Mouse (Mus musculus): Measurements from ENCODE around the gene Diras2.

The Diras2 gene

DNA sequence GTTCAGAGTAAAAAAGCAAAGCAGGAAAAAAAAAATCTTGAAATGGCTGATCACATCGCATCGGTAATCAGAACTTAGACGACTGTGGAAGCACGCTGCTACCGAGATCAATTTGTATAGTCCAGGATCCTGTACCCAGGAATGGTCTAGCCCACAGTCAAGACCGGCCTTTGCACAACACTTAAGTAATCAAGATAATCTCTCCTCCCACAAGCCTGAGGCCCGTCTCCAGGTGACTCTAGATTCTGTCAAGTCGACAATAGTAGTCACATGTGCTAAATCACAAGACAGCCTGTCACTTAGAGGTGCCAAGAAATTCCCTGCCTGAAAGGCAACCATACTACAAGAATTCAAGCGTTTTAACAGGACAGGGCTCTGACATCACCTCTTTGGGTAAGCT is at the start of gene Diras2:
TSS of gene Diras2 (minus strand) at position 159 of the 400 bp plus-strand sequence.
- DNase-seq (ENCODE audit: low spot score in 2 of 2): no peak

DNA sequence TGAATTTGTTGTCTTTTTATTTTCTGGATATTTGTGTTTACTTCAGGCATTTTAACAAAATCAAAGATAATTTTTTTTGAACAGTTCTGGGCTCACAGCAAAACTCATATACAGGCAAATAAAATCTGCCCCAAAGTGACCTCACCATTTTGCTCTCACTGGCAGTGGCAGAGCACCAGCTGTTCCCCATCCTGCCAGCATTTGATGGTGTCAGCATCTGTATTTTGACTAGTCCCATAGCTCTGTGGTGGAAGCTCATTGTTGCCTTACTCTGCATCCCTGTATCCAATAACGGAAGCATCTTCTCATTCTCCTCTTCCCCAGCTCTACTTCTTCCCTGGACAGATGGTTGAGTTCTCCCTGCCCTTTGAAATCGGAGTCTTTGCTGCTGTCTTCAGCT is 47.7 kb upstream of the Diras2 start:
- no peak for DNase-seq (ENCODE audit: low spot score in 2 of 2)

DNA sequence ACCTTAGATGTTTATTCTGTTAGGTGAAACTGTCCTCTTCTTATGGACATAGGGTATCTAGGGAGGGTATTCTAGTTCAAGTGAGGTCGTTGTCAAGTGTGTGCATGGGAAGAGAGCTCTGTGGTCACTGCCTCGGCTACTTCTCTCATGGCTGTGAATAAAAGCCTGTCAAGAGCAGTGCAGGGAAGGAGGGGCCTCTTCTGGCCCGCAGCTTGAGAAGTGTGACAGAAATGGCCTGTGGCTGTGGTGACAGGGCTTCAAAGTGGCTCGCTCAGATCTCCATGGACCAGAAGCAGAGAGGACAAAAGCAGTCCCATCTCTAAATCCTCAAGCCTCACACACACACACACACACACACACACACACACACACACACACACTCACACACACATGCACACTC is 46.9 kb upstream of the Diras2 start:
- DNase-seq (ENCODE audit: low spot score in 2 of 2): no peak

DNA sequence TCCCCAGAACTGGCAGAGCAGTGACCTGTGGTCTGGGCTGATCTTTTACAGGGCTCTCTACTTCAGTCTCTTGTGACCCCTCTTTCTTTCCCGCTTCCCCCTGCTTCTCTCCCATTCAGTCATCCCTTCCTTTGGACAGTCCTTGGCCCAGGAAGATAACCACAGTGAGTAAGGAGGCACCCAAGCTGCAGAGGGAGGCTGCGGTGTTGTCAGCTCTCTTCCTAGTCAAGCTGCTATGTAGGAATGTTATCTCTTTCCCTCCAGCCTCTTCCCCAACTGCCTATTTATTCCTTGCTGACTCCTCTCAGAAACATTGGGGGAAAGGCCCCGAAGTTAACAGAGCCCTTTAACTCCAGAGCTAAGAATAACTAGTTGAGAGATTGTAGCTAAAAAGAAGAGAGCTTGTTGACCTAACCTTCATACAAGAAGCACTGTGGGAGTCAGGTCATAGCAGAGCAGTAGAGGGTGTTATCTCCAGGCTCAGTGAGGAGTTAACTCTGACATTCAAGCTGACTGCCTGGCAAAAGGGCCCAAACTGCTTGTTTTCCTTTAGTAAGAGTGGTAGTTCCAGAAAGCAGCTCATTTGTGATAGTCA is 46.3 kb upstream of the Diras2 start:
- DNase-seq (ENCODE audit: low spot score in 2 of 2): no peak

DNA sequence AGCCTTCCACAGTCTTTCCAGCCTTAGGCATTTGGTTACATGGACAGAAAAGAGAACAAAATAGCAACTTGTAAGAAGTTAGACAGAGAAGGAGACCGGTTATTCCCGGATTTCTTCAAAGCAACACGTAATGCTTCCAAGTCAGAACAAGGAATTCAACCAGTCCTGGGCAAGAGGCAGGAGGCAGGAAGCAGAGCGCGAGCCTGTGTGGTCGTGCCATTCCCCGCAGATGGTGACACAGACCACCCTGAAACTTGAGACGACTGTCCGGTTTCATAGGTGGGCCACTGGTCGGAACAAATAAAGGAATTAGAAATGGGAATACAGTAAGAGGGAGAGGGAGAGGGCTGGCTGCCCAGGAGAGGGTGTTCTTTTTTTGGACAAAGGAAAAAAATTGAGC is 45.8 kb upstream of the Diras2 start:
- DNase-seq (ENCODE audit: low spot score in 2 of 2): no peak

GRCm38 (mm10) chr13:52576021-52576614 is 45.0 kb upstream of the Diras2 start:
- DNase-seq (ENCODE audit: low spot score in 2 of 2): no peak

- no peak for DNase-seq (ENCODE audit: low spot score in 2 of 2)
Observed at GRCm38 (mm10) chr13:52575483-52575882, 44.4 kb upstream of the Diras2 start.

DNA sequence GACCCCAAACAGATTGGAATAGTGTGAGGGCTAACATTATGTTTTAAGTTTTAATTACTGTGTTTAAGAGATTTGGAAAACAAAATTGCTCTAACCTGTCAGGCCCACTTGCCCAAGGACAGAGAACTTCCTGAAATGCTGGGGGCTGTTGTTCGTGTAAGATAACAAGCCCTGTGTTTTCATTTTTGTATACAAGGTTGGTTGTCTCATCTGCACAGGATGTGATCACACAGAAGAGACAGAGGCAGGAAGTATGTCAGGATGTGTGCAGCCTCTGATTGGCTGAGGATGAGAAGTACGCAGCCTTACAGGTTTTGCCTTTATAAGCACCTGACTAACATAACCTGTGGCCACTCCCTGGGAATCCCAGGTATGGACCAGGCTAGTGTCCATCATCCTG is 43.2 kb upstream of the Diras2 start:
- no peak for DNase-seq (ENCODE audit: low spot score in 2 of 2)

DNA sequence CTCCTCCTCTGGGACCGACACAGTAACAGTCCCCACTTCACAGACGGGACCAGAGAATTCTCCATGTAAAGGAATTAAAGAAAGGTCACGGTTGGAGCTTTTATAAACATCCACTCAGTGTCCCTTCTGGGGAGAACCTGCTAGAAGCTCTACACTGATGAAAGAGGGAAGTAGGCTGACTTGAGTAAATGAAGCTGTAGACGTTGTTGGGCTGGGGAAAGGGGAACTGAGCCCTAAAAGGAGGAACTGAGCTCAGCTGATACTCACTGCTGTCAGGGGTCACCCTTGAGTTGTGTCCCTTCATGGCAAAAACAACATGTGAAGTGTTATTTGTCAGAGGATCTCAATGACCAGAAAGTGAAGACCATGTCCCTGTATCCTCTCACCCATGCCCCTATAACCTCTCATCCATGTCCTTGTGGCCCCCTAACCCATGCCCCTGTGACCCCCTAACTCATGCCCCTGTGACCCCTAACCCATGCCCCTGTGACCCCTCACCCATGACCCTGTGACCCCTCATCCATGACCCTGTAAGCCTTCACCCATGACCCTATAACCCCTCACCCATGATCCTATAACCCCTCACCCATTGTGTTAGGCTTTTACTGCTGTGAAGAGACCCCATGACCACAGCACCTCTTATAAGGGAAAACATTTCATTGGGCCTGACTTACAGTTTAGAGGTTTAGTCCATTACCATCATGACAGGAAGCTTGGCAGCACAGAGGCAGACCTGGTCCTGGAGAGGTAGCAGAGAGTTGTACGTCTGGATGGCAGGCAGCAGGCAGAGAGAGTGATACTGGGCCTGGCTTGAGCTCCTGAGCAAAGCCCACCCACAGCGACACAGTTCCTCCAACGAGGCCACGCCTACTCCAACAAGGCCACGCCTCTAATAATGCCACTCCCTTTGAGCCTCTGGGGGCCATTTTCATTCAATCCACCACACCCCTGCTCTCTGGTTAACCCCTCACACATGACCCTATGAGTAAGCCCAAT is 41.7 kb upstream of the Diras2 start:
- DNase-seq (ENCODE audit: low spot score in 2 of 2): no peak

DNA sequence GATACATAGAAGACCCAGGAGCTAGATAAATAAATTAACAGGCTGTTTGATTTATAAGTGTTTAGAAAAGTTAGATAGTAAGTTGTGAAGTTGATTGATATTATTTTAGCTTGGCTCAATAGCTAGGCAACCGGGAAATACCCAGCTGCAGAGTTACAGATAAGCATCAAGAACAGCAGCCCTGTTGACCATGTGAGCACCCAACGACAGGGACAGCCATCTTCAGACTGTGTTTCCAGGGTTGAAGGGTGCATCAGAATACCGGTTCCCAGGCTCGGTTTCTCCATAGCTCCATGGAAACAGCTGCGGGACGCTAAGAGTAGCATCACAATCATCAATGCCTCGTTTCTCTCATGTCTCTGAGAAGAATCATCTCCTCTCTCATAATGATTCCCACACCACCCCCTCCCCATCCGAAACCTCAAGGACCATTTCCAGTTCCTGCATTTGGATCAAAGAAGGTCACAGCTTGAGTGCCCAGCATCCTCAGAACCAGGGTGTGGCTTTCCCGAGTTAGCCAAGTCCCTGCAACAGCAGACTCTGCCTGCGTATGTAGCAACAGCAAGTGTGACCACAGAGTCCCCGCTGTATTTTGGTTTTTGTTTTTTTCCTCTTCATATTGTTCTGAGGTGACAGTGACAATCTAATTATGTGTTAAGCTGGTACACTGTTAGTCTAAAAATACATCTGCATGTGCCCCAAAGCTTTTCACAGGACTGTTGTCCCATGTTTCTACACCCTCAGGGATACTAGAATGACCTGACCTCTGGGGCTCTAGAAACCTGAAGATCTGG is 40.7 kb upstream of the Diras2 start:
- no peak for DNase-seq (ENCODE audit: low spot score in 2 of 2)

DNA sequence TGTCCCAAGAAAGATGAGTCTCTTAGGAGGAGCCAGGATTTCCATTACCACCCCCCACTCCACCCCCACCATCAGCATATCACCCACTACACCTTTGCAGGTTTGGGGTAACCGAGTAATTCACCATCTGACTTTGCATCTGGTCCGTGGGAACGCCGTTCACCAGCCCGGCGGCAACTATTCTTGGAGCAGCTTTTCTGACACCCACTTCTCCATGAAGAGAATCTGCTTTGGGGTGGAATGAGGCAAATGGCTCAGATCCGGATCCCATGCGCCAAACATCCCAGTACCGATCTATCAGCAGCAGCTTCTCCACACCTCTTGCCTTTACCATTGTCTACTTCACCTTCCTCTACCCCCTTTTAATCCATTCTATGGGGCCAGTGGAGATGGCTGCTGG is 39.2 kb upstream of the Diras2 start:
- DNase-seq (ENCODE audit: low spot score in 2 of 2): no peak

DNA sequence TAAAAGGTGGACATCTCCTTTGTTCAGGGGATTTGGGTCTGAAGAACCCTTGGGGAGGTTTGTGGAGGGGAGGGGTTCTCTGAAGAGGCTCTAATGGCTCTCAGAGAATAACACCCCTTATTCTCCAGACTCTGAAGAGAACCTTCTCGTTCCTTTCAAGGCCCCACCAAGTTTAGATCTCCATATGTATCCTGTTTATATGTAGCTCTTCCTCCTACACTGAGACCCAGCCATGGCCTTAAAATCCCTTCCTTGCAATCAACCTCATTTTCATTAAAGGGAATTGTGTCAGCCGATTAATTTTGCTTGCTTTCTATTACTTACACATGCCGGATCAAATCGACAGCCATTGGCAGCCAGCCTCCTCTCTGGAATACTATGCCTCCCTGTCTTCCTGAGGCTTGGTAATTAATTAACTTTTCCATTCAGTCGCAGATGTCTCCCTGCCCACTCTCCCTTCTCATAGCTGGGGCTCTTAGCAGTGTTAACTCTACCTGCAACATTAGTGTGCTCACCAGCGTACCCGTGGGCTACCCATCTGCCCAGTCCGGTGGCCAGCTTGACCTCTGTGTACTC is 38.2 kb upstream of the Diras2 start:
- DNase-seq (ENCODE audit: low spot score in 2 of 2): no peak

DNA sequence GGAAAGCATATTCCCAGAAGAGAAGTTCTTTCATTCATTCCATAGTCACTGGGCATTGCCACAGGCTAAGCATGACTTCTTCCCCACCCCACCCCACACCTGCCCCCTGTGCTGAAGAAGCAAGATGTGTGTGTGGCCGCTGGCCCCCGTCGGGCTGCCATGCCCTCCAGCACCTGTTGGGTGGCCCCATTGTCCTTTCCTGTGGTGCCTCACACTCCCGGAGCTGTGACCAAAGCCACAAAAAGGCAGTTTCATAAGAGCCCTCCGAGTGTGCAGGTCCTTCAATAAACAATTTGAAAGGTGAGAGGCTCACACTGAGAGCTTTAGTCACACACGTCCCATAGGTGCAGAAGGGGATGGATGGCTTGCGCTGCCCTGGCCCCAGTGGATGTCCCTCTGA is 35.7 kb upstream of the Diras2 start:
- no peak for DNase-seq (ENCODE audit: low spot score in 2 of 2)

GRCm38 (mm10) chr13:52566188-52566760 is 35.2 kb upstream of the Diras2 start:
- no peak for DNase-seq (ENCODE audit: low spot score in 2 of 2)

DNA sequence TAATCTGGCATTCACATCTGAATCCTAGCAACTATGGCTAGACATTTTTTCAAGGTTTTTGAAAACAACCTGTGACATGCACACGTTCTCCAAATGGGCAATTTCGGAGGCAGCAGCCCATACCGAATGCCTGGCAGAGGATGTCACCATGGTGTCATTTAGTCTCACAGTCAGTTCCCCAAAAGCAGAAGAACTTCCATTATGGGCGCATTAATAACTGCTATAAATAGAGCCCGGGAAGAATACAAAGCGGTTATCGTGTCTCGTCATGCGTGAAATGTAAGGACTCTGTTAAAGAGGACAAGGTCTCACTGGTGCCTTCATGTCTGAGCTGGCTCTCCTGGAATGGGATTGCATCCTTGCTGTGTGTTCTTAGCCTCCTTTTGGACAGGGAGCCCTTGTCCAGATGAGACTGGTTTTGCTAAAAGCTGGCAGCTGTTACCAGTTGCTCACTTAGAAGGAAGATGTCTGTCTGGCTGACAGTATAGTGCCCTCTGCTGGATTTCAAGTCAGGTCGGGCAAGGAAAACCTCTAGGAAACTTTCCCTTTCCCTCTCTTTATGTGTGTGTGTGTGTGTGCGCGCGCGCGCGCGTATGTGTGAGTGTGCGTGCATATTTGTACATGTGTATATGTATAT is 34.1 kb upstream of the Diras2 start:
- no peak for DNase-seq (ENCODE audit: low spot score in 2 of 2)

DNA sequence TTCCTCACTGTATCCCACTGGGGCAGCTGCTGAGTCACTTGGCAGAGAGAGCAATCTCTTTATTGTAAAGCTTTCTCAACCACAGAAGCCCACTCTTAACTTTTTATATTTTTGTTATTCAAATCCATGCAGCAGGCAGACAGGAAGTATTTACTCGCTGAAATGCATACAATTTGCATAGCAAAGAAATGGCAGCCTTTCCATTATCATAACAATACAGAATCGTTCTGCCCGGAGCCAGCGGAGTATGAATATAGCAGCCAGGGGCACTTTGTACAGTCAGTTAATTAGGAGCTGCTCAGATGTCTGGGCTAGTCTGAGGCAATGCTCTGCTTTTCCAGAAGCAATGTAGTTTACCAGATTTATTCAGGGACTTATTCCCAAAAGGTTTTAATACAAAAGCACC is 31.1 kb upstream of the Diras2 start:
- no peak for DNase-seq (ENCODE audit: low spot score in 2 of 2)

GRCm38 (mm10) chr13:52561367-52562165 is 30.5 kb upstream of the Diras2 start:
- no peak for DNase-seq (ENCODE audit: low spot score in 2 of 2)

GRCm38 (mm10) chr13:52557421-52557820 is 26.3 kb upstream of the Diras2 start:
- DNase-seq (ENCODE audit: low spot score in 2 of 2): no peak

- no peak for DNase-seq (ENCODE audit: low spot score in 2 of 2)
Observed at GRCm38 (mm10) chr13:52554722-52555121, 23.6 kb upstream of the Diras2 start.
